Mouse (Mus musculus) cerebellum, adult 2 months (tissue): Measurements from ENCODE around the gene Gria1.

Experiments used
- CTCF ChIP-seq: fragments of 200-500 bp; IDR thresholded peaks from 2 replicates; pipeline ENCODE4 v1.5.1; 2011; ENCODE audit warnings: low read depth, mild to moderate bottlenecking, control low read depth, low read length, moderate library complexity, borderline replicate concordance; ENCODE audit not compliant: insufficient read depth
- POLR2A ChIP-seq: fragments of 200-500 bp; IDR thresholded peaks from 2 replicates; pipeline ENCODE4 v1.6.1; 2011; ENCODE audit warnings: low read length, control low read depth, borderline replicate concordance; ENCODE audit not compliant: insufficient read depth

DNA sequence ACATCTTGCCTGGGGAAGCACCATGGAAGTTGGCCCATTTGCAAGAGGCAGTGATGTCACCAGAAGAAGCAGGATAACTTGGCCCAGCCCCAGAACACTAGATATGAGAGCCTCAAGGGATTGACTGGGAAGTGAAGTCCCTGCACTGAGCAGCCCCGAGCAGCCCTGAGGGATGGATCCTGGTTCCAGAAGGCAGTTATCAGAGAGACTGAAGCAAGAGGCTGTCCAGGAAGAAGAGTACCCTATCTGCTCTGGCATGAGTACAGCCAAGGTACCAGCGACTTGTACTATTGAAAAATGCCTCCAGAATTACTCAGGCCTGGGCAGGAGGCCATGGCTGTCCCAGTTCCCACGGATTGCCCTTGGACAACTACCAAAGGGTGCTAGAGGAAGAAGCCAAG is 11.6 kb upstream of the Gria1 start:
- TF ChIP-seq CTCF, result no peak
- no peak for TF ChIP-seq POLR2A
